Mouse (Mus musculus) yolk sac, embryonic 10.5 days (tissue): ENCODE results near the gene Tnfrsf22.
A peak's percentile ranks its signal among the peaks of the same experiment; 100 is the strongest.
"Not testable (repeated sequence)": the region's sequence is repeated elsewhere in the genome, so short reads cannot be mapped to it uniquely, and the experiment has no call there.

Source experiments
- DNase-seq: peaks from one replicate; pipeline ENCODE4 v3.0.0-alpha.2; 2017; ENCODE audit warnings: low spot score

The Tnfrsf22 gene

GRCm38 (mm10) chr7:143649034-143649768, at the start of gene Tnfrsf22:
Gene Tnfrsf22 (minus strand): TSS chr7:143649661.
- peak; percentile 68 for DNase-seq

DNA sequence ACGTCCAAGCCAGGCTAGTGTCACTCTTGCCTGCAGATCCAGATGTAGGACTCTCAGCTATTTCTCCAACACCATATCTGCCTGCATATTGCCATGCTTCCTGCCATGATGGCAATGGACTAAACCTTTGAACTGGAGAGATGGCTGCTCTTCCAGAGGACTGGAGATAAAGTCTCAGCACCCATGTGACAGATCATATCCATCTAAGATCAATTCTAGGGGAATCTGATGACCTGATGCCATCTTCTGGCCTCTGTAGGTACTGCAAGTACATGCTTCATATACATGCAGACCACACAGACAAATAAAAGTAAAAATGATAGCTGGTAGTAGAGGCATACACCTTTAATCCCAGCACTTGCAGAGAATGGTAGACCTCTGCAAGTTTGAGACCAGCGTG, 46.7 kb upstream of the Tnfrsf22 start:
- DNase-seq: no peak

GRCm38 (mm10) chr7:143694550-143694949, 45.1 kb upstream of the Tnfrsf22 start:
- no peak for DNase-seq

DNA sequence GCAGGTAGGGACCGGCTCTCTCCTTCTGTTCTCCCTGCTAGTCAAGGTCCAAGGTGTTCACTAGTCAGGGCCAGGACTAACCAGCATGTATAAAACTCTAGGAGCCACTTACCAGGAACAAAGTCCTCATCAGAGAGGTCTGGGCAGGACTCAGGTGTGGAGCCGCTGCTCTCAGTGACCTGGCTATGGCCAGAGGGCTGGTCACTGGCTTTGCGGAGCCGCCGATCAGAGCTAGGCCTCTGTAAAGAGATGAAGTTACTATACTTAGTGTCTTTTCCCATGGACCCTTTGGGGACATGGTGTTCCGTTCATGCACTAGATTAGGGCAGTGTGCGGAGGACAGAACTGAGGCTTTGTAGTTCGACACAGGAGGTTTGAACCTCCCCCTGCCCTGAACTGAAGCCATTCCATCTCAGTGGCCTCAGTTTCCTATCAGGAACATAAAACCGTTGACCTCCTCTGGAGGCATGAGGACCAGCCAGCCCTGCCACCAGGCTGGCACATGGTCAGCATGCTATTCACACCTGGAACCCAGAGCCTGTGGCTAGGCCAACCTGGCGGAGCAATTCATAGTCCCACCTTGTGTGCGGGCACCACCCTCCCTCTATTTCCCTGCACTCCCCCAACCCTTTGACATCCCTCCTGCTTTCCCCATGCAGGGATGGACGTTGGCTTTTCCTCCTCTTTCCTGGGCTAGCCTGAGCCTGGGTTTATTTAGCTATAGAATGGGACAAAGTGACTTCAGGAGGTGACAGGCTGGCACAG, 43.5 kb upstream of the Tnfrsf22 start:
- DNase-seq: no peak

DNA sequence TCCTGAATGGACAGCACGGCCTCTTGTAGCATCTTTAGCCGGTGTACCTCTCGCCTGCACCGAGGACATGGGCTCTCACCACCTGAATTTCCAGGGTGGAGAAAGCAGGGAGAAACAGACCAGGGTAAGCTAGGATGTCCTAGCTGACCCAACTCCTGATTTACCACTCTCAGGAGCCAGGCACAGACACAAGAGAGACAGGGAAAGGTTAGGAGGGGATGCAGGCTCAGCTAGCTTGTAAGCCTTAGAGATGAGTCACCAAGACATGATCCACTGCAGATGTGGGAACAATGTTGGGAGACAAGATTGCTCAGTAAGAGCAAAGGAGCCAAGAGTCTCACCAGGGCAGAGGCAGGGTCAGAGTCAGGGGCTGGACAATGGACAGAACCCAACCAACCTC, 42.4 kb upstream of the Tnfrsf22 start:
- DNase-seq: no peak

DNA sequence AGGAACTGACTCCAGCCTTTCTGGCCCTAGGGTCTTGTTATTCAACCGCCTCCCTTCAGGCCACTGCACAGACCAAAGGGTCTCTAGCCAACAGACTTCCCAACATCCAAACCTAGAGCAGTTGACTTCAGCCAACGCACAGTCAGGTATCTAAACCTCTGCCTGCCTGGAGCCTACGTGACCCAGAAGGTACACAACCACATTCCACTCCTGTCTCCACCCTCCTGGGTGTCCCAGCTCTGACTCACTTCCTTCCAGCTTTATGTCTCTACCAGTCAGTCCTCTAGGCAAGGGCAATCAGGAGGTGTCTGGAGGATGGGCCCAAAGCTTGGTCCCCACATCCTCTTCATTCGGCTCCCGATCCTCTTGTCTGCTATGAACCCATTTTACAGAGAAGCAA, 41.7 kb upstream of the Tnfrsf22 start:
- DNase-seq: no peak

DNA sequence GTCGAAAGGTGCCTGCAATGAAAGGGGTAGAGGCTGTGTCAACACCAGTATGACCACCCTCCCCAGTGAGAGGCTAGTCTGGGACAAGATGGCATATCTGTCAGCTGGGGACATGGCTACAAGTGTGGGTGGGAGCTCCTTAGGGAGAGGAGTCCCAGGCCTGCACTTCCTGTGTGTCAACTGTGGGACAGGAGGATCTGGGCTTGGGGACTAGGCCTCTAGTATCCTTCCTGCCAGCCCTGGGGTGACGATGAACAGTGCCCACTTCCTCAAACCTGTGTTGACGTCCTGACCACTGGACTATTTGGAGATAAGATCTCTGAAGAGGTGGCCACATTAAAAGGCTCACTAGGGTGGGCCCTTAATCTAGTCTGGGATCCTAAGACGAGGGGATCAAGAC, 40.5 kb upstream of the Tnfrsf22 start:
- no peak for DNase-seq

DNA sequence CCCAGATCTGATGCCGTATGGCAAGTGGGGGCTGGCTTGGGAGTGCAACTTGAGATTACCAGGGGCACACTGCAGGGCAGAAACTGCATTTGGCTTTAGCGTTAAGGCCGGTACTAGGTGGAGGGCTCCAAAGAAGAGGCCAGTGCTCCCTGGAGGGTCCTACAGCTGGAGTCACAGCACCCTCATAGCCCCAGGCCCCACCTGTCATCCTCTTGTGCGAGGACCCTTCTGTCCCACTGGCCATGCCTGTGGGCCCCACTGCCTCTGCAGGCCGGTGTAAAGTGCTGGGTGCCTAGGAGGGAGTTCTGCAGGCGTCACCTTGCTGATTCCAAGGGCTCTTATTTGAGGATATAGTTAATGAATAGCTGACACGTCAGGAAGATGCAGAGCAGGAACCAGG, 40.0 kb upstream of the Tnfrsf22 start:
- DNase-seq: no peak

- DNase-seq: not testable (repeated sequence)
Observed at GRCm38 (mm10) chr7:143686676-143687075, 37.2 kb upstream of the Tnfrsf22 start.

DNA sequence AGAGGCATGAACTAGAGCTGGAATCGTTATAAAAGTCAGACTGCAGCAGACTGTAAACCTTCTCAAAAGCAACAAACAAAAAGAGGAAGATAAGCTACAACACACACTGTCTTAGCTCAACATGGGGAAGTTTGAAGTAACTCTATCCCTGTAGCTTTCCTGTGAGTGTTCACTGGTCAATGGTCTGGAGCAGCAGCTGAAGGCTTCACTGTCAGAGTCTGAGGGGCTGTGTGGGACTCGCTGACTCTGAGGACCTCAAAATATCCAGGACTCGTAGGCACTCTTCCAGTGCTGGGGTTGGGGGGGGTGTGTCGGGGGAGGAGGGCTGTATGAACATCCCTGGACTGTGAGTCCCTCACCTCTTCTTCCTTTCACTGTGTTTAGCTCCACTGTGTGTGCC, 36.7 kb upstream of the Tnfrsf22 start:
- not testable (repeated sequence) for DNase-seq

GRCm38 (mm10) chr7:143685359-143686067, 36.1 kb upstream of the Tnfrsf22 start, which contains the start of gene Tnfrsf23:
Gene Tnfrsf23 (minus strand): TSS chr7:143685872.
- peak; percentile 53 for DNase-seq

GRCm38 (mm10) chr7:143684569-143684968, 35.1 kb upstream of the Tnfrsf22 start:
- DNase-seq: not testable (repeated sequence)

DNA sequence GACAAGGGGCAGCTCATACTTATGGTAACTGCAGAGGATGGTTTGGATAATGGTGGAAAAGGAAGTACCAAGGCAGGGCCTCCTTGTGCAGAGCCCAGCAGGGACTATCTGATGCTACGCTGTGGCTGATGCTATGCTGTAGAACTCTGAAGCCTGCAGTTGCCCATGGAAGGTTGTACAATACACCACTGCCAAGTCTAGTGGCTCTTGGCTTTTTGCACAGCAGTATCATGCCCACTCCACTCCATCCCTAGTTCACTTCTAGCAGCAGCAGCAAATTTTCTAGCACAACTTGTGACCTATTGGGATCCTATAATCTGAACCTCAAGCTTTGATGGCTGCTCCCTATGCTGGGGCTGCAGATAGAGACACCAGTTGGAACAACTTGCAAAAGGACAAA, 32.1 kb upstream of the Tnfrsf22 start:
- DNase-seq: no peak

GRCm38 (mm10) chr7:143680836-143681235, 31.4 kb upstream of the Tnfrsf22 start:
- not testable (repeated sequence) for DNase-seq

DNA sequence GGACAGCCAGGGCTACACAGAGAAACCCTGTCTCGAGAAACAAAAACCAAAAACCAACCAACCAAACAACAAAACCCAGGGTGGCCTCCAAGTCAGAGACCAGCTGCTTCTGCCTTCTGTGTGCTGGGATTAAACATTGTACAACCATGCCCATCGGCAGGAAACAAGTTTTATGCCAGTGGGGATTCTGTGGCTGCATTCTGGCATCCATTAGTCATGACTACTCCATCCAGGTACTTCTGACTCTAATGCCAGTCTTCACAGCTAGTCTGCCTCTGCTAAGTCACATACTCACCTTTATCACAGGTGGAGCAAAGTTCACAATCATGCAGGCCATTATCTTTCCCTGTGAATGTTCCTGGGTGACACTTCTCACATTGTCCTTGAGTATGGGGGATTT, 30.2 kb upstream of the Tnfrsf22 start:
- DNase-seq: not testable (repeated sequence)

- no peak for DNase-seq
Observed at GRCm38 (mm10) chr7:143666427-143667311, 17.2 kb upstream of the Tnfrsf22 start.

GRCm38 (mm10) chr7:143663470-143663869, 14.0 kb upstream of the Tnfrsf22 start:
- no peak for DNase-seq

GRCm38 (mm10) chr7:143660797-143661196, 11.3 kb upstream of the Tnfrsf22 start:
- no peak for DNase-seq

DNA sequence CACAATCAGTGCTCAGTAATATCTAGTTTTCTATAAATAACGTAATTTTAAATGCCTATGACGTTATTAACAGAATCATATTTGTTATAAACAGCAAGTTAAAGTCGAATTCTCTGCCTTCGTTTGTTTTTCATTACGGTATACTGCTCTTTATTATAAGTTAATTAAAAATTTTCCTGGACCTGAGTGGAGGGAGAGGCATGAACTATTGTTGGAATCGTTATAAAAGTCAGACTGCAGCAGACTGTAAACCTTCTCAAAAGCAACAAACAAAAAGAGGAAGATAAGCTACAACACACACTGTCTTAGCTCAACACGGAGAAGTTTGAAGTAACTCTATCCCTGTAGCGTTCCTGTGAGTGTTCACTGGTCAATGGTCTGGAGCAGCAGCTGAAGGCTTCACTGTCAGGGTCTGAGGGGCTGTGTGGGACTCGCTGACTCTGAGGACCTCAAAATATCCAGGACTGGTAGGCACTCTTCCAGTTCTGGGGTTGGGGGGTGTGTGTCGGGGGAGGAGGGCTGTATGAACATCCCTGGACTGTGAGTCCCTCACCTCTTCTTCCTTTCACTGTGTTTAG, 397 bp upstream of the Tnfrsf22 start:
- not testable (repeated sequence) for DNase-seq

DNA sequence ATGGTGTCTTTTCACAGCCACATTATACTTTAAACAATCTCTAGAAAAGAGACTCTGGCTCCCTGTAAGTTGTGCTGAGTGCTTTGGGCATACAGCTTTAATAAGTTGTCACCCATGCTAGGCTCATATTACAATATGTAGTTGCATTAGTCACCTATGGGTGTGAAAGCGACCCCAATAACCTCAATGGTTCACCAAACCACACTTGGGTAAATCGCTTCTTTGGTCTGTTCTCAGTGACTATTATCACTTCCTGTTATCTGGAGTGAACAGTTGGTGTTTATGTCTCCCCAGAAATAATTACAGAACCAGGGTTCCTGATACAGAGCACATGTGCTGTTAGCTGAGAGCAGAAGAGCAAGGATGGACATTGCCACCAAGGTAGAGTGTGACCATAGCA, 5.5 kb downstream of the Tnfrsf22 start:
- DNase-seq: not testable (repeated sequence)

- DNase-seq: no peak
Observed at GRCm38 (mm10) chr7:143636674-143637073, 12.8 kb downstream of the Tnfrsf22 start.
